Mouse (Mus musculus) ZHBTc4 (cell line): Measurements from ENCODE around the gene Acad10.
A peak's percentile ranks its signal among the peaks of the same experiment; 100 is the strongest.

Experiments used
- DNase-seq: peaks from one replicate; pipeline ENCODE4 v3.0.0-alpha.2; 2011; ENCODE audit warnings: low read depth, low spot score

Gene Acad10

DNA sequence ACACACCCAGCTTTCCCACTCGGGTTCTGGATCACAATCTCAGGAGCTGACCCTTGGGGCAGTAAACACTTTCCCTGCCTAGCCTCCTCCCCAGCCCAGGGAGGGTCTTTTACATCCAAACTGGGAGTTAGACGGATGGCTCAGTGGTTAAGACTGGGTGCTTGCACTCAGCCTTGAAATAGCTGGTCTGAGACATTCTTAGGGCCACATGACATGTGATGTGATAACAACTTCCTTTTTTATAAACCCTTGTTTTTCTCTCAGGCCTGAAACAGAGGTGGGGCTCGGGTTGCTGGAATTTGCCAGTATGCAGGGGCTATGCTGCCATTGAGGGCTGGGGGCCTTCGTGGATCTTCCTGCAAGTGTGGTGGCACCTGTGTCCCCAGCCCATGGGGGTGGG is 63.0 kb downstream of the Acad10 start:
- DNase-seq = no peak

DNA sequence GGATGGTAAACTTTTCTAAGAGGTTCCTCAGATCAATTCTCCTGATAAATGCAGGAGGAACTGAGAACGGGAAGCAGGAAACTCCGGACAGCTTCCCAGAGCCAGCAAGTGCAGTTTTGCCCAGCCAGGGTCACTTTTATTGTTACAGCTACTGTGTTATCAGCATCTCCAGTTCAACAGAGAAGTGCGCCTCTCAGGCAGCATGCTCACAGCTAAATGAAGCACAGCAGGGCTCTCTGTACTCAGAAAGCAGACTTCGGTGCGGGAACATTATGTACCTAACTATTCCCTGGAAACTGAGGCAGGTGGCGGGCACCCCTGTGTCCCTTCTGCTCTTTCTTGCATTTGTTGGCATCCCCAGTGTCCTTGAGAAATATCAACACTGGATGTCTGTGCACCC is 64.1 kb downstream of the Acad10 start:
- no peak for DNase-seq

DNA sequence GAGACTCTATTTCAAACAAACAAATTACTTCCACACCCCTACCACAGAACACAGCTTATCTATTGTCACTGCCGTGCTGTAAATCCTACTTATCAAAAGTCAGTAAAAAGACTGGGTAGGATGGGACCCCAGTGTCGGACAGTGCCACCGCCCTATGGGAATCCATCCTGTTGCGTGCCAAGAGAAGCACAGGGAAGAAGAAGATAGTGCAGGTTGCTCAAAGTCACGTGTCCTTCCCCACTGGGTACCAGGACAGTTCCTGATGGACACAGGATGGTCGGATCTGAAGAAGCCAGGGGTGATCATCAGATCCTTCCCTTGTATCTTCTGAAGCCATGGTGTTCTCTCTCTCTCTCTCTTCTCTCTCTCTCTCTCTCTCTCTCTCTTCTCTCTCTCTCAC is 64.6 kb downstream of the Acad10 start:
- no peak for DNase-seq

DNA sequence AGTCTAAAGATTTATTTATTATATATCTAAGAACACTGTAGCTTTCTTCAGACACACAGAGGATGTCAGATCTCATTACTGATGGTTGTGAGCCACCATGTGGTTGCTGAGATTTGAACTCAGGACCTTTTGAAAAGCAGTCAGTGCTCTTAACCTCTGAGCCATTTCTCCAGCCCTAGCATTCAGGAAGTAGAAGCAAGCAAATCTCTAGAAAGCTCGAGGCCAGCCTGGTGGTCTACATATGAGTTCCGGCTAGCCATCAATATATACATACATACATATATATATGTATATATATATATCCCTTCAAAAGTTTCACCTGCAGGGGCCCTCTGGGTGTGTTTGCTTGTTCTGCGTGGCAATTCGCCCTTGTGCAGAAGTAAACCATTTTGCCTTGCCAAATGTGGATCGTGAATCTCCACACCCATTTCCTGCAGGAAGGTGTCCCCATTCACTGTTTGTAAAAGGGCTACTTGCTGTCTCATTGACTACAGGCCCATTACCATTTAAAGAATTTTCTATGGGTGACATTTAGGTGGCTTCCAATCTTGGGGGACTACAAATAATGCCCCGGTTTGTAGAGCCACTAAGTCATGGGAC is 65.5 kb downstream of the Acad10 start:
- DNase-seq = no peak

DNA sequence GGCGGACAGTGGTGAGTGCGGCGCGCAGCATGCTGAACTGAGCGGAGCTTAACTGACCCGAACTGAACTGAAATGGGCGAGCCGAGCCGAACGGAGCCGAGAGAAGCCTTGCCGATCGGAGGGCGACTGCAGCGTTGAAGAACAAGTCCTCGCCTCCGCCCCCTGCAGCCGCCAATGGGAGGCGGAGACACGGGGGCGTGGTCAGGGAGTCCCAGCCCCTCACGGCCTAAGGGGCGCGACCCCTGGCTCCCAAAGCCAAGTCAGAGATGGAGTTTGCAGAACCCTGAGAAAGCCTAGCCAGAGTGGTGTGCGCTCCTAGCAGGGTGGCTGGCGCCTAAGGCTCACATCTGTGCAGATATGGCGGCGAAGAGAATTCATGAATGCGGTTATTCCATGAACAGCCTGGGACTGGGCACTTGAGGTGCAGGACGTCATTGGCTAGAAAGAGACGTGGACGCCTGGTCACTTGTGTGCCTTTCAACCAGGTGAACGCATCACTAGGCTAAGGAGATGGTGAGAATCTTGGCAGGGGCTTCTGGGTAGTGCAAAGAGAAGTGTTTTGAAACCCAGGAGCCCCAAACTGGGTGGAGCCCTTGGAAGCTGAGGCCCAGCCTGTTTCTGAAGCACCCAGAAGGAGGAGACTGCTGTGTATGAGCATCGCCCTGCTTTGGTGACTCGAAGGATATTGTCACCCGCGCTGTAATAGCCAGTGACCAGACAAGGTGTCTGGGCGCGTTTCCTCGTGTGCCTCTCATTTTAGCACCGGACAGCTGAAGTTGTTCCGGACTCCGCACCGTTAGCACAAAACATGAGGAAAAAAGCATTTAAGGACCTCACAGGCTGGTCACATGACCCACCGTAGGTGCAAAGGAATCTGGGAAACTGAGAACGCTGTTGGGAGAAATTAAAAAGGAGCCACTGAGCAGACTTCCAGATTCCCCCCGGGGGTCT is 66.6 kb downstream of the Acad10 start, which contains the start of gene Aldh2:
Gene Aldh2, minus strand, starts transcription at position 374 of the 951 bp plus-strand sequence.
- DNase-seq = peak; percentile 96

DNA sequence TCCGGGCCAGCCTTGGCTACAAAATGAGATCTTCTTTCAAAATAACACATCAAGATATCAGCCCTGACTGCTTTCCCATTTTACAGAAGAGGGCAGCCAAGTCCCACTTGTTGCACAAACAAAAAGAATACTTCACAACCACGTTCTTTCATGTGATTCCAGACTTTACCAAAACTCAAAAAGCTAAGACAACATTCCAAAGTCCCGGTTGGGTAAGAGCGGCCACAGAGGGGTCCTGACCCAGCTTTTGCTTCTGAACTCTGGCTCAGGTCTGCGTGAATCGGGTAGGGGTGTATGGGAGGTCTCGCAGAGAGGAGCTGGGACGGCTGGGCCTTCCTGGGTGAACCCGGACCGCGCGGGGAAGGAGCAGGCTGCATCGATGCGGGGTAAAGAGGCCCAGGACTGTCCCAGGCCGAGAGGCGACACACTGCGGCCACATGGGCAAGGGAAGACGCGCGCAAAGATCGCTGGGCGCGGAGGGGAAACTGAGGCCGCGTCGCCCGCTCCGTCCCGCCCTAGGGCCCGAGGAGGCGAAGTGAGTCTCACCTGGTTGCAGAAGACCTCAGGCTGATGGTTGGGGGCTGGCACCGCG is 67.4 kb downstream of the Acad10 start:
- DNase-seq = peak; percentile 23

DNA sequence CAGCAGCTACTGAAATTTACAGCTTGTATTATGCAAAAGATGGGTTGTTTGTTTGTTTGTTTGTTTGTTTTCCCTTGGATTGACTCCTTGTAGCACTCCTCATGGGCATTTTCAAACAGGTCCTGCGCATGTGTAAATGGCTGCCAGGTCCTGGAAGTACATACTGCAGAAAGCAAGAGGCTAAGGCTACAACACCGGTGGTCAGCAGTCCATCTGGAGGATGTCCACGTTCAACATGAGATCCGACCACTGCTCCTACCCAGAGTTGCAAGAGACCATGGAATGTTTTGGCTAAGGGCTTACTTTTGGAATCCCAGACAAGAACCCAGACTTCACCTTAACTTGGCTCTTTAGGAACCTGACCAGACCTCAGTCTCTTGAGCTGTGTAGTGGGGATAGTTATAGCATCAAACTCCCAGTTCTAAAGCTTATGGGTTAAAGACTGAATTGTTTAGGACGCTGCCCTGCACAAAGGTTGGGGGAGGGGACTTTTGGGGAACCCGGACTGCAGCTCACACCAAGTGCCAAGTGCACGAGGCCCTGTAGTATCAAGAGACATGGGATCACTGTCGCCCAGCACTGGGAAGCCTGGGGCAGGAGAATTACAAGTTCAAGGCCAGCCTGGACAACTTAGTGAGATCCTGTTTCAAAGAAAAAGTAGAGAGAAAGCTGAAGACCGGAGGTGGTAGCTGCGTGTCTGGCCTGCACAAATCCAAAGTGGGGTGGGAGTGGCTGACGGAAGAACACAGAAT is 68.1 kb downstream of the Acad10 start:
- DNase-seq = peak; percentile 18

DNA sequence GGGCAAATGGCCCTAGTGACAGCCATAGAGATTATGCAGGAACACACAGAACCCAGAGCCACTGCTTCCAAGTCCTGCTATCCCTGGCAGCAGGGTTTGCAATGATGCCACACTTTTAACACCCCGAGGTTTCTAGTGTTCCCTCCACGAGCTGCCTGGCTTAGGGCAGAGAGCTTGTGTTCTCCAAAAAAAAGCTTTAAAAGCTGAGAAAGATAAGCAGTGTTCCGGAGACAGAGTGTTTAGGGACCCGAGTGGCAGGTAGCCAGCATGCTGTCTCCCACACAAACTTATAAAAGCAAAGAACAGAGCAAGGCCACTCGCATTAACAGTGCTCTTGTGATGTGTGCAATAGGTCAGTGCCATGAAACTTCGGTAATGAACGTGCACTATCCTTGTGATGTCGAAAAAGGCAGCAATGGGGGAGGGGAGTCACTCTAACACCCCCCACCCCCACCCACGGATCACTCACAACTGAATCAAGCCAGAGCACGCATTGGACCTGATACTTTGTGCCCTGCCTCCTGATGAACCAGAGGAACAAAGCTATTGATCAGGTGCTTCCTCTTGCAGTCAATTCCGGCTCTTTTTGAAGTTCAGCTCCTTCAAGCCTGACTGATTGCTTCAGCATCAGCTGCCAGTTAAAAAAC is 68.8 kb downstream of the Acad10 start:
- no peak for DNase-seq

DNA sequence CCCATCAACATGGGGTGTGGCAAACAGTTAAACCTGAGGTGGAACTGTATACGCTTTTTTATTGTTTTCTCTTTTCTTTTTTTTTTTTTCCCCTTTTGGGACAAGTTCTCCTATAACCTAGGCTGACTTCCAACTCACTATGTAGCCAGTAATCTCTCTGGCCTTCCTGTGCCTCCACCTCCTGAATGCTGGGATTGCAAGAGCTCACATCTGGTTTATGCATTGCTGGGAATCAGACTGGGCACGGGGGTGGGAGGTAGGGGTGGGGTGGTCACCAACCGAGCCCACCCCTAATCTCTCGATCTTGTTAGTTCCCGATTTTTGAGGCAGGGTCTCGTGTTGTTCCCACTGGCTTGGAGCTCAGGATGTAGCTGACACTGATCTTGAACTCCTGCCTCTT is 70.4 kb downstream of the Acad10 start:
- no peak for DNase-seq

DNA sequence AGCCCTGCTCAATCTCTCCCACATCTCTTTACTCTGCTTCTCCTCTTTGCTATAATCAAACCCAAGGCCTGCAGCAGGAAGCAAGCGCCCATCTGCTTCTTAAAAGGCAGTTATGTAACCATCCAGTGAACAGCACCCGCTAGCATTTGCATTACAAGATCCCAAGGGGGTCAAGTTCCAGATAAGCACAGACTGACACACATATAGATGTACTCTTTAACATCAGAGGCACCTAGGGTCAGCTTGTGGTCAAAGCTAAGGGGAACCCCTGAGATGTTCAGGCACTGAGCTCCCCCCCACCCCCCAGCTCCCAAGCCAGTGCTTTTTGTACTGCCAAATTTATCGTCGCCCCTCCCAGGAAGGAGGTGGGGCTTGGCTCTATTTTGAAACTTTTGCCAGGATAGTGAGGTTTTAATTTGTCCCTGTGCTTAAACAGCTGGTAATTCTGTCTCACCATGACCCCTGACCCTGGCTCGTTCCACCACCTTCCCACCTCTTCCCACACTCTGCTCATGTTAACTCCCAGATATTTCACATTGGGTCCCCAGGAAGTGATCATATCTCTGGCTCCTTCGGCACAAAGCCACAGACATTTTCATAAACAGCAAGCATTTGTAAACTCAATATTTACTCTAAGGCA is 73.8 kb downstream of the Acad10 start:
- DNase-seq = peak; percentile 34

DNA sequence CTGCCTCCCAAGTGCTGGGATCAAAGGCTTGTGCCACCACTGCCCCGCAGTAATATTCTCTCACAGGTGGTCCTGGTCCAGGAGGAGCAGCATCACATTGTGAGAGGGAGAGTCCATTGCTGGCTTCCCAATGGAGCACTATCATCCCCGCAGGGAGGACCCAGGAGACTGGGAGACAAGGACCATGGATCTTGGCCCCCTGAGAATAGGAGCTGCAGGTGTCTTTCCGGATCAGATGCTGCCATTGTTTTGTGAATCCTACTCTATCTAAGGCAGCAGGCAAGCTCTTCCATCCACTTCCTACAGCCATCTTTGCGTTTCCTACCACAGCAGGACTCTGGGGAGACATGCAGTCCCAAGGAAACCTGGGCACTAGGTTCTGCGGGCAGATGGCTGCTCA is 74.6 kb downstream of the Acad10 start:
- DNase-seq = no peak

DNA sequence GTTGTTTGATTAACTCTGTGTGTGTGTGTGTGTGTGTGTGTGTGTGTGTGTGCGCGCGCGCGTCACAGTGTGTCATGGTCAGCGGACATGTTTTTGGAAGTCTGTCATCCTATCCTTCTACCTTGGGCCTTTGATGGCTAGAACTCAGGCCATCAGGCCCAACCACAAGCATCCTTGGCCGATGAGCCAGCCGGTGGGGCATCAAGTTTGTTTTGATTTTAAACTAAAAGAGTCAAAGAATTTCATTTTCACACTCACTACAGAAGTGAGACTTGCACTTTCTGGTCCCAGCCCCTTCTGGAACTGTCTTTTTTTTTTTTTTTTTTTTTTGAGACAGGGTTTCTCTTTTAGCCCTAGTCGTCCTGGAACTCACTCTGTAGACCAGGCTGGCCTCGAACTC is 75.3 kb downstream of the Acad10 start:
- no peak for DNase-seq

DNA sequence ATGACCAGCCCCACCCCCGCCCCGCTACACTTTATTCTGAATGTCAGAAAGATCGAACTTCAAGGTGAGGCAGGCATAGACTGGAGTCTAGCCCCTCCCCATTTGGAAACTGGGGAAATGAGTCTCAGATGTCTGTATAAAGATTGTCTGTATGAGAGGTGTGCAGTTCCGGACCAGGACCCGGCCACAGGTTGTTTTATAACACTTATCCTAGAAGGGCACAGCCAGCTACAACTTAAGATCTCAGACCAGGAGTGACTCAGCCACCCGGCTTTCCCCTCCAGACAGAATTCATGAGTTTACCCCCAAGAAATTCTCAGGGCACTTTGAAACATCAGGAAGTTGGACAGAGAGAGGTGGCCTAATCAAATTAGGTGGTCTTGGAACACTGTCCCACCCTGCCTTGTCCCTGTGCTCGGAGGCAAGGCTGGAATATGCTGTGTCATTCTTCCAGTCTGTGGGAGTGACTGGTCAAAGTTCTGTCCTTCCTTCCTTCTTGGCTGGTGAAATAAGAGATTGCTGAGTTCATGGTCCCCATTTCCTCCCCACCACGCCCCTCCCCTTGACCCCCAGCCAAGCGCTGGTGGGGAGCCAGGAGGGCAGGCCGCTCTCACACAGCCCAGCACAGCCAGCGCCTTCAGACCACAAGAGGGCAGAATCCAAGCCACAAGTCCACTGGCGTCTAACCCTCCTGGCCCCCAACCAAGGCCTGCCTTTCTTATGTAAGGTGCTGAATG is 76.4 kb downstream of the Acad10 start:
- DNase-seq = peak; percentile 88

DNA sequence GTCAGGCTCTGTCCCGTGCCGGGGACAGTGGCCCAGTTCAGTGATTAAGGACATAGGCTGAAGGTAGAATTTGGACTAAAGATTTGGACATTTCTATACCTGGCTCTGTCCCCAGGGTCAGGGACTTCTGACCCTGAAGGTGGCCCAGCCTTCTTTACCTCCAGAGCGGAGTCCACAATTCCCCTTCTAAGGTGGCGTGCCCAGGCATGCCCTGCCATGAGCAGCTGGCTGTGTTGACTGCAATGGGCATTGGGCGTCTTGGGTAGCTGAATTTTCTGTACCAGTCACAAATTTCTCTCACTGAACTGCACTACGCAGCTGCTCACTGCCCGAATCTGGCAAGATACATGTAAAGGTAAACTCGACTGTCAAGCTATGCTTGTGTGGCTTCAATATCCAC is 78.4 kb downstream of the Acad10 start:
- DNase-seq = peak; percentile 52

DNA sequence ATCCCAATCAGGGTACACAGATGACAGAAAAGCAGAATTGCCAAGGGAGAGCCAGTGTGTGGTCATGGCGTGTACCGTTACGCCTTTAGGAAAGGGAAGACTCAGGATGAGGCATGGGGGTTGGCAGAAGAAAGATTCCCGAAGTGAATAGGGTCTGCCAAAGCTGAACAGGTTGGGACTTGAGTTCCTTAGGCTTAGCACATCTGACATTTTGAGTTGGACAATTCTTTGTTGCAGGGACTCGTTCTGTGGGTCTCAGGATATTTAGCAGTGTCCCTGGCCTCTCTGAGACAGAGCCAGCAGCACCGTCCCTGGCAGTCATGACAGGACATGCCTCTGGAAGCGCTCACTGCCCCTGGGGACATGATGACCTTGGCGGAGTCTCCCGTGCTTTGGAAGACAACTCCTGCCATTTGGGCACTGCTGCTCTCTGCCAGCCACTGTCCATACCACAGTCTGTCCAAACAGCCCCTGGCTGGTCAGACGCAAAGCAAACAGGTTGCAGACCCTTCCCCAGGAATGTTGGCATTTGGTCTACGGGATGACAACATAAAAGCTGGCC is 83.3 kb downstream of the Acad10 start:
- DNase-seq = no peak

DNA sequence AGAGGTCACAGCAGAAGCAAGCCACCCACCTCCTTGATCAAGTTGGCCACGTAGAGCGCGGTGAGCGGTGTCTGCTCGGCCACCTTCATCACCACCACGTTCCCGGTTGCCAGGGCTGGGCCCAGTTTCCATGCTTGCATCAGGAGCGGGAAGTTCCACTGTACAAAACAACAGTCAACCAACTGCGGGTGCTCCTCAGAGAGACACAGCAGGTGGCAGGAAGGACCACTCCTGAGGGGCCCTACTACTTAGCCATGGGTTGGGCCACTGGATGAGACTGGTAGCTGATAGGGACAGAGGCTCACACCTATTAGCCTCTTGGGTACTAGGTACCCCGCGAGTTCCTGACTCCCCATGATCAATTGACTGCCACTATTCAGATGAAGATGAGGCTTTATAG is 84.4 kb downstream of the Acad10 start:
- DNase-seq = peak; percentile 57

DNA sequence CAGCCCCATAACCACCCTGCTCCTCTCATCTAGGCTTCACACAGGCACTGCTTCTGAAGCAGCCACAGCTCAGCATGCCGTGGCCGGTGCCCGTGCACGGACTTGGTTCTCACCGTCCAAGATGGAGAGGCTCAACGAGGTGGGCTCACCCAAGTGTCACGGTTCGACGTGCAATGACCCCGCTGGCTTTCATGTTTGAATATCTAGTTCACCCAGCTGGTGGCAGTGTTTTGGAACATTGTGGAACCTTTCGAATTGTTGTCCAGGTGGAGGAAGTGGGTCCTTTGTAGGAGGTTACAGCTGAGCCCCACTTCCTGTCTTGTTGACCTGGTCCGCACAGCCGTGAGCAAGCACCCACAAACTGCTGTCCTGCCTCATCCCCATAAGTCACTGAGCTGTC is 86.2 kb downstream of the Acad10 start:
- DNase-seq = no peak
